Mouse (Mus musculus) frontal cortex, postnatal 10 days (tissue): ENCODE data around the gene Pced1a.

ENCODE experiments used
- DNase-seq, 2 experiments: peaks; one replicate each; pipeline ENCODE4 v3.0.0; 2022; ENCODE audit warnings: low spot score in 2 of 2, mixed read lengths in 1 of 2

The Pced1a gene

GRCm38 (mm10) chr2:130436769-130437168 lies 12.3 kb upstream of the Pced1a start:
- no peak for DNase-seq

- no peak for DNase-seq
Measured at GRCm38 (mm10) chr2:130433152-130433551, 8.7 kb upstream of the Pced1a start.

- DNase-seq = no peak
Measured at GRCm38 (mm10) chr2:130432157-130432556, 7.7 kb upstream of the Pced1a start.

GRCm38 (mm10) chr2:130430484-130430883 lies 6.0 kb upstream of the Pced1a start:
- DNase-seq = no peak

- DNase-seq = no peak
Measured at GRCm38 (mm10) chr2:130429851-130430250, 5.3 kb upstream of the Pced1a start.

- DNase-seq = no peak
Measured at GRCm38 (mm10) chr2:130425112-130425511, 611 bp upstream of the Pced1a start.

- DNase-seq = peak; percentile 62 to 79
Measured at GRCm38 (mm10) chr2:130423397-130424125, 940 bp downstream of the Pced1a start.

- no peak for DNase-seq
Measured at GRCm38 (mm10) chr2:130421781-130422620, 2.5 kb downstream of the Pced1a start.

GRCm38 (mm10) chr2:130414094-130414856 lies 10.2 kb downstream of the Pced1a start:
- no peak for DNase-seq

GRCm38 (mm10) chr2:130412775-130413174 lies 11.7 kb downstream of the Pced1a start:
- no peak for DNase-seq

- peak in 1 of 2 experiments; percentile 69 for DNase-seq
Measured at GRCm38 (mm10) chr2:130411558-130412495, 12.7 kb downstream of the Pced1a start.

GRCm38 (mm10) chr2:130408194-130408593 lies 16.3 kb downstream of the Pced1a start:
- no peak for DNase-seq

GRCm38 (mm10) chr2:130406178-130406577 lies 18.3 kb downstream of the Pced1a start, which contains the start of gene Tmem239:
Gene Tmem239 (plus strand): TSS chr2:130406478.
- DNase-seq = no peak

GRCm38 (mm10) chr2:130404939-130405338 lies 19.6 kb downstream of the Pced1a start, which contains the start of the genes Gm28372 and 1700020A23Rik:
Gene Gm28372 (plus strand): TSS chr2:130405239.
Gene 1700020A23Rik (plus strand): TSS chr2:130405259.
- DNase-seq = no peak

- DNase-seq = no peak
Measured at GRCm38 (mm10) chr2:130401891-130402290, 22.6 kb downstream of the Pced1a start.

- no peak for DNase-seq
Measured at GRCm38 (mm10) chr2:130400046-130400445, 24.5 kb downstream of the Pced1a start.

- DNase-seq = no peak
Measured at GRCm38 (mm10) chr2:130398091-130398490, 26.4 kb downstream of the Pced1a start.

GRCm38 (mm10) chr2:130397186-130397985 lies 27.1 kb downstream of the Pced1a start, which contains the start of gene Cpxm1:
Gene Cpxm1 (minus strand): TSS chr2:130397574.
- DNase-seq = no peak

GRCm38 (mm10) chr2:130395696-130396095 lies 28.8 kb downstream of the Pced1a start:
- DNase-seq = no peak

GRCm38 (mm10) chr2:130392836-130393235 lies 31.7 kb downstream of the Pced1a start:
- no peak for DNase-seq
